Mouse (Mus musculus) hindbrain, embryonic 12.5 days (tissue): ENCODE data around the gene Pglyrp1. TPM values are rescaled to one million over a fixed set of nuclear protein-coding genes. Genes with fewer than 3 reads are reported as not detected.
A peak's percentile ranks its signal among the peaks of the same experiment; 100 is the strongest.

Experiments
- ATAC-seq: fragments of 200-750 bp; cut with Nextera tagmentation; 2 replicates; pipeline ENCODE4 v1.8.0; 2017; ENCODE audit warnings: moderate TSS enrichment; ENCODE audit not compliant: low FRiP score
- H3K27ac ChIP-seq: fragments of 300-500 bp; sonication (generic); 2 replicates; pipeline ENCODE4 v1.5.1; 2016; ENCODE audit warnings: mild to moderate bottlenecking
- H3K27me3 ChIP-seq: fragments of 300-500 bp; sonication (generic); 2 replicates; pipeline ENCODE4 v1.6.1; 2016; ENCODE audit warnings: mild to moderate bottlenecking
- H3K36me3 ChIP-seq: fragments of 300-500 bp; sonication (generic); 2 replicates; pipeline ENCODE4 v1.6.1; 2016; ENCODE audit warnings: mild to moderate bottlenecking
- H3K4me1 ChIP-seq: fragments of 300-500 bp; sonication (generic); 2 replicates; pipeline ENCODE4 v1.6.1; 2016
- H3K4me2 ChIP-seq: fragments of 300-500 bp; sonication (generic); replicated peaks from 2 replicates; pipeline ENCODE4 v1.6.1; 2016; ENCODE audit warnings: mild to moderate bottlenecking
- H3K4me3 ChIP-seq: fragments of 300-500 bp; sonication (generic); 2 replicates; pipeline ENCODE4 v1.5.1; 2016; ENCODE audit warnings: mild to moderate bottlenecking
- H3K9ac ChIP-seq: fragments of 300-500 bp; sonication (generic); 2 replicates; pipeline ENCODE4 v1.6.1; 2016; ENCODE audit warnings: mild to moderate bottlenecking, moderate library complexity
- H3K9me3 ChIP-seq: fragments of 300-500 bp; sonication (generic); replicated peaks from 2 replicates; pipeline ENCODE4 v1.6.1; 2016; ENCODE audit warnings: mild to moderate bottlenecking
- WGBS: fragments of 180-500 bp; shearing (Covaris S2); methylation state at CpG from one replicate; pipeline ENCODE4 v1.1.7; 2016; 5-methylcytosine and 5-hydroxymethylcytosine counted together
- polyA plus RNA-seq: library from polyadenylated mRNA; unstranded; fragments of >200 nt; fragmentation: Nextera tagmentation; extraction: Ambion mirVana; gene quantifications from 2 replicates; pipeline ENCODE4 v1.2.1, GENCODE M21; 2016

Gene Pglyrp1
- polyA plus RNA-seq, 1 experiment from 2014 or later: 2.9 TPM

DNA sequence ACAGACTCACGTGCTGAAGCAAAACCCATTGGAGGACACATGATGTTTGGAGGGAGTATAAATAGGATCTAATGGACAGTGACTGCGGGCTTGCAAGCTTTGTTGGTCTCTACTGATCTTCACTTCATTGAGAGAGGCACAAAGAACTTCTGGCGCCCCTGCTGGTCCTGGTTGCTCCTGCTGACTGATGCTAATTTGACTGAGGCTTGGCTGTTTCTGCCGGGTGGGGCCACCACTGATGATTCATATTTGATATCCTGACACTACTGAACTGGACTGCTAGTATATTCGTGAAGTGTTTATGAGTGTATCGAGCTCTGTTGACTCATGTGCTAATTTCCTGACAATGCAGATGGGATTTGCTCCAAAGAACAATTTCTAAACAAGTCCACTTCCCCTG lies 8.3 kb upstream of the Pglyrp1 start:
- Histone ChIP-seq H3K9ac (no peak overlapping the region), H3K4me1 (no peaks in the 10 kb centered on the region), H3K4me2 (no peak overlapping the region), H3K27ac (no peak overlapping the region), H3K36me3 (no peaks in the 10 kb centered on the region), H3K4me3 (no peak overlapping the region), H3K9me3 (0 out of 2 replicates have a peak, but pooled peaks cover 3% of the 10 kb centered on the region), H3K27me3 (no peaks in the 10 kb centered on the region)
- no peak for ATAC-seq
- 81% methylated on average over 6 of the region's 6 CpGs for WGBS

DNA sequence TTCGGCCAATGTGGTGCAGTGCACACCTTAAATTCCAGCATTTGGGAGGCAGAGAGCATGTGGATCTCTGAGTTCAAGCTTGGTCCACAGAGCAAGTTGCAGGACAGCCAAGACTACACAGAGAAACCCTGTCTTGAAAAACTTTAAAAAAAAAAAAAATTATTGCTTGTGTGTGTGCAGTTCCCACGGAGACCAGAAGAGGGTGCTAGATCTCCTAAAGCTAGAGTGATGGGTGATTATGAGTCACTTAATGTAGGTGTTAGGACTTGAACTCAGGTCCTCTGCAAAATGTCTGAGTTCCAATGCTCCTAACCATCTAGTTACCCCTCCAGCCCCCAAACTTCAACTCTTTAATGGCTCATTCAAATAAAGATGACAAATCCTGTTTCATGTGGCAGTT lies 2.6 kb upstream of the Pglyrp1 start:
- 91% methylated on average over 2 of the region's 2 CpGs for WGBS
- H3K27me3 ChIP-seq: no peaks in the 10 kb centered on the region
- 0 out of 2 replicates have a peak, but pooled peaks cover 5% of the 10 kb centered on the region for H3K9me3 ChIP-seq
- no peaks in the 10 kb centered on the region for H3K36me3 ChIP-seq
- H3K4me1 ChIP-seq: peaks cover 5% of the 10 kb centered on the region; the same call in 1 of the 2 replicates
- H3K4me2 ChIP-seq: no peak overlapping the region
- no peak for ATAC-seq
- no peak overlapping the region for H3K27ac ChIP-seq
- no peak overlapping the region for H3K9ac ChIP-seq
- H3K4me3 ChIP-seq: no peak overlapping the region

DNA sequence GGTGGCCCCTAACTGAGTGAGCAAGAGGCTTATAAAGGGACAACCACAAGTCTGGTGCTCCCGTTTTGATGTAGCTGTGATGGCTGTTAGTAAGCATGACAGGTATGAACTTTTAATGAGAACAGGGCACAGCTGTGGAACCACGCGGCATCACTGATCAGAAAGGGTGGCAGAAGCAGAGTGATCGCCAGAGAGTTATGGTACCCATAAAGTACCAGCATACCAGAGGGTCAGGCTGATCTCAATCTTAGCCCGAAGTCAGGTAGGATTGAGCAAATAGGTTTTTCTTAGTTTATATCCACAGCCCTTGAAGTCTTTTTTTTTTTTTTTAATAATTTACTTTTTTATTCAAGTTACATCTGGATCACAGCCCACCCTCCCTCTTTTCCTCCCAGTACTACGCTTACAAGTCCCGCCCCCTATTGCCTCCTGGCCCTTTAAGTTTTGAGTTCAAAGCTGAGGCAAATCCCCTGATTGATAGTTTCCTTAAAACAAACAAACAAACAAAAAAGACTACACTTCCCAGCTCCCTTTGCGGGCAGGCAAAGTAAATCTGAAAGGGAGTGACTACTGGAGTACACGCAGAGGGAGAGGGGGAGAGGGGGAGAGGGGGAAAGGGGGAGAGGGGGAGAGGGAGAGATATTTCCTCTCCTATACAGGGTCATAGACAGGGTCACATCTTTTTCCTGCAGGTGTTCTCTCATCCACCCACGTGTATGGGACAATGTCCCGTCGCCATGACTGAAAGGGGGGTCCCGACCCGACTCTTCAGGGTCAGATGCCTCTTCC lies 1.1 kb downstream of the Pglyrp1 start:
- 34% methylated on average over 13 of the region's 14 CpGs for WGBS
- H3K27ac ChIP-seq: no peak overlapping the region
- peak; percentile 73 for ATAC-seq

DNA sequence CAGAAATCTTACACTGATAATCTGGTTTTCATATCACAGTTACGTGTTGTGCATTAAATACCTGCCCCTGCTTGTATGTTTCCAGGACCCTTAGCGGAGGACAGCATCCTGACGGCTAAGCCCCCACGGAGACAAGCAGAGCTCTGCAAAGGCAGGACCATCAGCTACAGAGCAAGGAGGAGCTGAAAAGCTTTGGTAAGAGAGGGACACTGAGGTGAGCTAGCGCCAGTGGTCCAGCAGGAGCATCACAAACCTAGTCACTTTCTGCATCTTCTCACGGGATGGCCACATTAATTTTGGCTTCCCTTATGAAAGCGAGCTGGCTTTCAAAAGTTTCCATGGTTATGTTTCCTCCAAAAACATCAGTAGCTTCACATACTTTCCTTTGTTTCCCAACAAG lies 1.7 kb downstream of the Pglyrp1 start:
- Histone ChIP-seq H3K4me3 (peak overlapping the region; percentile 33), H3K27me3 (no peaks in the 10 kb centered on the region), H3K4me1 (peaks cover 5% of the 10 kb centered on the region; the same call in 1 of the 2 replicates), H3K27ac (no peak overlapping the region), H3K9ac (peak overlapping the region; percentile 54), H3K9me3 (0 out of 2 replicates have a peak, but pooled peaks cover 5% of the 10 kb centered on the region), H3K36me3 (no peaks in the 10 kb centered on the region), H3K4me2 (peak overlapping the region; percentile 74)
- peak; percentile 67 for ATAC-seq
- 6% methylated on average over 7 of the region's 7 CpGs for WGBS

More for the DNA sequence above, 1.1 kb downstream of the Pglyrp1 start:
- Histone ChIP-seq H3K36me3 (no peaks in the 10 kb centered on the region), H3K27me3 (no peaks in the 10 kb centered on the region), H3K9me3 (0 out of 2 replicates have a peak, but pooled peaks cover 5% of the 10 kb centered on the region), H3K4me2 (peak overlapping the region; percentile 74), H3K9ac (peak overlapping the region; percentile 54), H3K4me1 (peaks cover 5% of the 10 kb centered on the region; the same call in 1 of the 2 replicates), H3K4me3 (peak overlapping the region; percentile 33)

DNA sequence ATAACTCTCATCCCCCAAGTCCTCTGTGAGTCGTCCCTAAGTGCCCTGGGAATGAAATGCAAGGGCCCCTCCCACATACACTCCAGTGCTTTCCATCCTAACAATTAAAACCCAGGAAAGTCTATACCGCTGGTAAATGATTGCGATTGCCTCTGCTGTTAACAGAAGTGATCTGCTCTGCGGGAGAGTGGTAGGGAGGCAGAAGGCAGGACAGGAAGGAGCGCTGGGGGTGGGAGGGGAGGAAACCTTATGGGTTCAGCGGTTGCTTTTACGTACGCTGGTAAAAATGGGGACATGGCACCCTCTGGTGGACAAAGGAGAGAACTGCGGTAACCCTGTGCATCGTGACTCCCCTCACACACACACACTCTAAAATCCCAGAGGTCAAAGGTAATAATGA lies 2.1 kb downstream of the Pglyrp1 start:
- H3K36me3 ChIP-seq: no peaks in the 10 kb centered on the region
- H3K4me1 ChIP-seq: peaks cover 5% of the 10 kb centered on the region; the same call in 1 of the 2 replicates
- H3K4me3 ChIP-seq: peak overlapping the region; percentile 33
- H3K4me2 ChIP-seq: peak overlapping the region; percentile 74
- WGBS: under 1% methylated on average over 10 of the region's 10 CpGs
- H3K9me3 ChIP-seq: 0 out of 2 replicates have a peak, but pooled peaks cover 4% of the 10 kb centered on the region
- H3K27ac ChIP-seq: no peak overlapping the region
- no peaks in the 10 kb centered on the region for H3K27me3 ChIP-seq
- ATAC-seq: peak; percentile 85
- peak overlapping the region; percentile 54; the same call in 1 of the 2 replicates for H3K9ac ChIP-seq

DNA sequence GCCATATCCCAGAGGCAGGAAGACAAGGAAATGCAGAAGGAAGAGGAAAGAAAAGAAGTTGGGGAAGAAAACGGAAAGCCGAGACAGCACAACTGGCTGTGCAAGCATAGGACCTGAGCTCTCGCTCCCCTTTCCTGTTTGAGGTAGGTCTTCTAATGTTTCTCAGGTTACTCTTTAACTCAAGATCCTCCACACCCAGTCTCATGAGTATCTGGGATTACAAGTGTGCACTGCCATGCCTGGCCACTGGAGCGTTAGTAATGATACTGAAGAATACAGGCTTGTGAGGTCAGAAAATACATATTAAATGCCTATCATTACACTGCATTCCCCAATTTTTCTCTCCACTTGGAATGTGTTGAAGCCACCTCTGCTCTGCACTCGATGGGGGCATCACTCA lies 4.2 kb downstream of the Pglyrp1 start:
- Histone ChIP-seq H3K27ac (no peak overlapping the region), H3K27me3 (no peaks in the 10 kb centered on the region), H3K9ac (no peak overlapping the region), H3K4me1 (peaks cover 5% of the 10 kb centered on the region; the same call in 1 of the 2 replicates), H3K36me3 (no peaks in the 10 kb centered on the region), H3K4me2 (no peak overlapping the region), H3K9me3 (no peaks in the 10 kb centered on the region), H3K4me3 (no peak overlapping the region)
- no peak for ATAC-seq
- WGBS: 88% methylated on average over 5 of the region's 5 CpGs

DNA sequence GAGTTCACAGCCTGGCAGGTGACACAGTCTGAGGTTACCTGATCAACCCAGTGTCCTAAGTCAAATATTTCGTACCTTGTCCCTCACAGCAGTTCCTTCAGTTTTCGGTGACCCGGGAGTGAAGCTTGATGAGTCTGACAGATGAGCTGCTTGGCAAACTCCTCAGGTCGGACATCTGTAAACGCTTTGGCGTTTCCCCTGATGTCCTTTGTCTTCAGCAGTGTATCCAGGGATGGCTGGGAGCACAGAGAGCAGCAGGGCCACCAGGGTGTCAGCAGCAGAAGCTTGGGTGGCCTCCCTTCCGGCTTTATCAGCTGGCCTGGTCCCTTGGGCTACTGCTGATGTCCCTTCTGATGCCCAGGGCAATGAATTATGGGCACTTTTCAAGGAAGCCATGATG lies 7.6 kb downstream of the Pglyrp1 start:
- Histone ChIP-seq H3K27me3 (no peaks in the 10 kb centered on the region), H3K36me3 (no peaks in the 10 kb centered on the region), H3K27ac (no peak overlapping the region), H3K9ac (no peak overlapping the region), H3K4me3 (no peak overlapping the region), H3K4me2 (no peak overlapping the region), H3K9me3 (no peaks in the 10 kb centered on the region), H3K4me1 (no peaks in the 10 kb centered on the region)
- no peak for ATAC-seq
- 79% methylated on average over 7 of the region's 7 CpGs for WGBS

DNA sequence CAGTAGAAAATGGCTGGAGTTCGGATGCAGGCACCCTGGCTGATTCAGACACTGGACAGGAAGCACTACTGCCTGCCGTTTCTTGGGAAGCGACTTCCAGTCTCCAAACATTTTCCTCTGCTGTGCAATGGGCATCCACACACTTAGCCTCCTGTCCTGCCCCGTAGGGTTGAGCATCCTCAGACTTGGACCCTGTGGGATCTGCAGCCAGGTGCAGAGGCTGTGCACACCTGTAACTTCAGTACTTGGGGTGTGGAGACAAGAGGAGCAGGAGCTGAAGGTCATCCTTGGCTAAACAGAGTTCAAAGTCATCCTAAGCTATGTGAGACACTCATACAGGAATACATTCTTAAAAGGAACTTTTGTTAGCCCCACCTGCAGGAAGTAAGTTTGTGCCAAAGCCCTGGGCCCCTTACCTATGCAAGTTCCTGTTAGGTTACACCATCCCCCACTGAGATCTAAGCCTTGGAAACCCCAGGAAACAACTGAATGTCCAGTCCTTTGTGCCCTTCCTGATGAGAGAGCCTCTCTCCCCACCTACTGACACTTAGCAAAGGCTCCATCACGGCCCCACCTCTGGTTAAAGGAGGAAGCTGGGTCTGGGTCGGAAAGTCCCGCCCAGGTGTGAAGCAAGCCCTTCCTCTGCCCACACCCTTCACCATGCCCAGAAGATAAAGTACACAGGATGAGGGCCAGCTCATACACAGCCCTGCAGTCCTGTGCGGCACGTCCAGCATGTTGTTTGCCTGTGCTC lies 13.0 kb downstream of the Pglyrp1 start:
- no peaks in the 10 kb centered on the region for H3K27me3 ChIP-seq
- no peak overlapping the region for H3K9ac ChIP-seq
- 68% methylated on average over 9 of the region's 9 CpGs for WGBS
- H3K4me2 ChIP-seq: no peak overlapping the region
- H3K9me3 ChIP-seq: no peaks in the 10 kb centered on the region
- H3K4me1 ChIP-seq: no peaks in the 10 kb centered on the region
- H3K27ac ChIP-seq: no peak overlapping the region
- H3K36me3 ChIP-seq: no peaks in the 10 kb centered on the region; the same call in 1 of the 2 replicates
- no peak overlapping the region for H3K4me3 ChIP-seq
- no peak for ATAC-seq

DNA sequence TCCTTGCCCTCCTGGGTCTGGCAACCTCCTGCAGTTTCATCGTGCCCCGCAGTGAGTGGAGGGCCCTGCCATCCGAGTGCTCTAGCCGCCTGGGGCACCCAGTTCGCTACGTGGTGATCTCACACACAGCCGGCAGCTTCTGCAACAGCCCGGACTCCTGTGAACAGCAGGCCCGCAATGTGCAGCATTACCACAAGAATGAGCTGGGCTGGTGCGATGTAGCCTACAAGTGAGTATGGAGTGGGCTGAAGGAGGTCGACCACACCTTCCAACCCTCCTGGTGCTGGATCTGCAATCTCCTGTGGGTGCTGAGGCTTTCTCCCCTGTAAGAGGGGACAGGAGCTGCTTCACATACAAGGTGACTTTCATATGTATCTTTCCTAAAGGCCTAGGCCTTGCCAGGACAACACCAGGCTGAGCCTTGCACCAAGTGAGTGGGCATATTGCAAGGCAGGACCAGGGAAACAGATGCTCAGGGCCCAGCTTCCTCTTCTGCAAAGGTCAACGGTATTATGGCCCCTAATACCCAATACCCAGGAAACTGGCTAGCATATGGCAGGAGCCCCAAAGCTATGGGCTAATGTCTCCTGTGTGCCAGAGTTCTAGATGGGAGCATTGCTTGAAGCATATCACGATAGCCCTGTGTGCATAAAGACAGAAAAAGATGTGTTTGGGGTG lies 13.8 kb downstream of the Pglyrp1 start:
- no peak overlapping the region for H3K4me3 ChIP-seq
- 57% methylated on average over 13 of the region's 13 CpGs for WGBS
- no peaks in the 10 kb centered on the region for H3K9me3 ChIP-seq
- H3K27me3 ChIP-seq: no peaks in the 10 kb centered on the region
- no peaks in the 10 kb centered on the region for H3K4me1 ChIP-seq
- no peak overlapping the region; the same call in 1 of the 2 replicates for H3K9ac ChIP-seq
- ATAC-seq: no peak
- no peak overlapping the region for H3K27ac ChIP-seq
- H3K36me3 ChIP-seq: no peaks in the 10 kb centered on the region; the same call in 1 of the 2 replicates
- H3K4me2 ChIP-seq: no peak overlapping the region

DNA sequence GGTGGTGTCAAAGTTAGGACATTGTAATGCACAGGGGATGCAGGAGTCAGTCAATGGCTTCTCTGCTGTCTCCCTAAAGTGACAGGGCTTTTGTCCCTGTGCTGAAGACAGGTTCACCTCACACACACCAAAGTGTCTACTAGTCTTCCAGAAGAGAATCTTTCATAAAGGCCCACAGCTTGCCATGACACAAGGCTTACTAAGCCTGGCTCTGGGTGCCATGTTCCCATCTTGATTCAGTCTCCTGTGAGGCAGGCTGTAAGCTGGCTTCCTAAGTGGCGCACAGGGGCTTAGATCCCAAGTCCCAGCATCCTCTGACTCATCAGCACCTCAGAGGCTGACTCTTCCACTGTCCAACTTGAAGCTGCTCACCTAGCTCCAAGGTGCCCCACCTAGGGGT lies 15.8 kb downstream of the Pglyrp1 start:
- no peak for ATAC-seq
- H3K9ac ChIP-seq: no peak overlapping the region
- no peaks in the 10 kb centered on the region for H3K27me3 ChIP-seq
- no peak overlapping the region for H3K4me2 ChIP-seq
- no peak overlapping the region for H3K27ac ChIP-seq
- WGBS: 100% methylated on average over 1 of the region's 1 CpGs
- no peaks in the 10 kb centered on the region for H3K4me1 ChIP-seq
- no peaks in the 10 kb centered on the region for H3K9me3 ChIP-seq
- no peak overlapping the region for H3K4me3 ChIP-seq
- H3K36me3 ChIP-seq: no peaks in the 10 kb centered on the region; the same call in 1 of the 2 replicates

DNA sequence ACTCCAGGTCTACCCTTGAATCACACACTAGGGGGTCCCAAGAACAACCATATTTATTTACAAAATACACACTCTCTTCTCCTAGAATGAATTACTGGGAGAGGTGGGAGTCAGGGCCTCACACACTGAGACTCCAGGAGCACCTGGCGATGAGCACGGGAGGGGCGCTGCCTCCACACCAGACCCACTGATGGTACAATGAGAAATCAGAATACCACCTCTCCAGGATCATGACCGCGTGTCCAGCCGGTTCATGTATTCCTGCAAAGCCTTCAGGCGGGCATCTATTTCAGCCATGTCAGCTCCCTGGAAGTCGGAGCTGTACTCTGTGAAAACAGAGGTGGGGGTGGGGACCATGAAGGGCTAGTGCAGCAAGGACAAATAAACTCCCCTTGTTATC lies 19.7 kb downstream of the Pglyrp1 start:
- Histone ChIP-seq H3K9ac (no peak overlapping the region), H3K27ac (no peak overlapping the region), H3K9me3 (no peaks in the 10 kb centered on the region), H3K27me3 (peaks cover 18% of the 10 kb centered on the region), H3K36me3 (no peaks in the 10 kb centered on the region; the same call in 1 of the 2 replicates), H3K4me2 (no peak overlapping the region), H3K4me1 (peaks cover 19% of the 10 kb centered on the region), H3K4me3 (no peak overlapping the region)
- ATAC-seq: no peak
- WGBS: 93% methylated on average over 8 of the region's 8 CpGs
